Mouse (Mus musculus) T-helper 2 cell (primary cell): ENCODE measurements around the gene Olfr1152.

ENCODE experiments used
- in situ Hi-C: fragments of 300-600 bp; cut with MboI, MseI; formaldehyde crosslinking; loops from one replicate; pipeline ENCODE4 v1.15.1; 2025; ENCODE audit warnings: high pct_unique_total_duplicates

Gene Olfr1152

DNA sequence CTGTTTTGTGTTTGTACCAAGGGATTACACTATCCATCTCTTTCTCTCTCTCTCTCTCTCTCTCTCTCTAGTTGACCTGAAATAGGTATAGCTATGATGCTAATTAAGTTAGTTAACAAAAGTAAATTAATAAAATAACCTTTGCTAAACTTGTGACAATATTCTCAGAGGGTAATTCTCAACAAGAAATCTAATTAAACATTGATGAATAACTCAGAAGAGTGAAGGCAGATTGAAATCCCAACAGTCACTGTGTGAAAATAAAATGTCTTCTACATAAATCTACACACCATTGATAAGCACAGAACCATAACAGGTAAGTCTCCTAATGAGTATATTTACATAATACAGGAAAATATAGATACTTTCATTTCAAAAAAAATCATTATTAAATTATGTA, at the start of gene Olfr1152:
Gene Olfr1152, plus strand, starts transcription at position 301 of the 400 bp plus-strand sequence.
- in situ Hi-C loops: no loop called here

DNA sequence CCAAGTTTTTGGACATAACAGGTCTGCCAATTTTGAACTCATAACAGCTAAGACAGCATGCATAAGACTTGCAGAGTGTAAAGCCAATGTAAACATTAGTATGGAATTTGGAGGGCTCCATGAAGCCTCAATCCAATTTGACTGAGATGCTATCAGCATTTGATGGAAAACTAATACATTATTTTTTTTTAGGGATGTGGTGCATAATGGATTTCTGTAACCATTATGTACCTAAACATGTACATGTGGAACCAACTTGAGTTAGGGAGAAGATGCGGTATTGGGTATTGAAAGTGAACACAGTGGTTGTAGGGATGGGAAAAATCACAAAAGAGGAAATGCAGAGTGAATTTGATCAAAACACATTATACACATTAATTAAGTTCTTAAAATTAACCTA, 36.1 kb upstream of the Olfr1152 start, which contains the start of gene Olfr1148:
Gene Olfr1148, plus strand, starts transcription at position 301 of the 400 bp plus-strand sequence.
- in situ Hi-C loops: no loop called here

DNA sequence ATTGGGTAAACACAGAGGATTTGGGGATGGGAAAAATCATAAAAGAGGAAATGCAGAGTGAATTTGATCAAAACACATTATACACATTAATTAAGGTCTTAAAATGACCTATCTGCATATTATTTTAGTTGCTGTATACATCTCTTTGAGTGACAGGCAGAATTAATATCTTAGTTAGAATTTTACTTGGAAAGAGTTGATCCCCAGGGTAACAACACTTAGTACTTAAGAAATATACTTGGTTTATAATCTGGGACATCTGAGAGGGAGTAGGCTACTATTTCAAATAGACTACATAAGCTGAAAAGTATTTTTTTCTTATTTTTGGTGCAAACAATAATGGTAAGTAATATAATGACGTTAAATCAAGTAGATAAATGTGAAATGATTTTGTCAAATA, 22.6 kb upstream of the Olfr1152 start, which contains the start of gene Olfr1150-ps1:
Gene Olfr1150-ps1, plus strand, starts transcription at position 301 of the 400 bp plus-strand sequence.
- in situ Hi-C loops: no loop called here

DNA sequence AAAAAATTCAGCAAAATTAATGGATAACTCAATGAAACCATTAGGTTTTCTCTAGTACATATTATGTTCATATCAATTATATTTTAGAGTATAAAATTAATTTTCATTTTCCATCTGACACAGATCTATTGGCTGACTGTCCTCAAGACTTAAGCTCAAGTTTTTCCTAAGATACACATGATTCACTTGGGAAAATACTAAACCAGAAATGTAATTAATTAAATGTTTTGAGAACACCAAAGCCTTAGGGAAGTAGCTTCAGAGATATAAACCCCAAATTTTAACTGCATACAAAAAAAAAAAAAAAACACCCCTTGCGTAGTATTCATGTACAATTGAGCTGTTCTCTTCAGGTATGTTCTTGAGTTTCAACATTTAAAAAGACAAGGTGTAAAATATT, 10.7 kb upstream of the Olfr1152 start, which contains the start of gene Olfr1151:
Gene Olfr1151, plus strand, starts transcription at position 301 of the 400 bp plus-strand sequence.
- in situ Hi-C loops: loop anchor here (10.0 kb wide), 1 partner anchor 1331 kb away; no protein-coding TSS in a partner anchor

DNA sequence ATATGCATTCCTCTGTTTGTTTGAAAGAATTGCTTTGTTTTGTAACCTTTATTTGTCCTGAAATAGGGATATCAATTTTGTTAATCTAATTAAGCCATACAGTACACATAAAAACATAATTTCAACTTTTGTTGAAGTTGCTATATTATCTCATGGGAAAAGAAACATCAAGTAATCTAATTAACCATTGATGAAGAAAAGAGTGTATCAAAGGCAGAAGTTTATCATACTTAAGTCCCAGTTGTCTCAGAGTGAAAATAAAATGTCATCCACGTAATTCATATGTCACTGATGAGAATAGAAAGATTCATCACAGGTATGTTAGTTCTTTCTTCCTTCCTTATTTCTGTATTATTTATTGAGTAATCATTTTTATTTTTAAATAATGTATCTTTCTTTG, 28.4 kb downstream of the Olfr1152 start, which contains the start of gene Olfr1153:
Gene Olfr1153, plus strand, starts transcription at position 301 of the 400 bp plus-strand sequence.
- in situ Hi-C loops: no loop called here

DNA sequence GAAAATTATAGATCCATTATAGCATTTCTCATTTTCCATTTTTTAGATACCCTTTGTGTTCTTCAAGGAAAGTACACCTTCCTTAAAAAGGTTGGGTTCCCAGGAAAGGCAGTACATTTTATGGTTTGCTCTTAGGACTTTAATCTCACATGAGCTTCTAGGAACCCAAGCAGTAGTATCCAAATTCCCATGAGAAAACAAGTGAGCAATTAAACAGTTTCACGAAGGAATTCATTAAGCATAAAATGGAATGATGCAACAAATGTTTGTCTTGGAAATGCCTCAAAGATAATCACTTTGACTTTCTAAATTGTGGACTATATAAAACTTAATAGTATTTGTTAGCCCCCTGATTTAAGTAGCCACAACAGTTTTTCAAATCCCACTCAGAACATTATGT, 38.8 kb downstream of the Olfr1152 start, which contains the start of gene Olfr1154:
Gene Olfr1154, minus strand, starts transcription at position 101 of the 400 bp plus-strand sequence.
- in situ Hi-C loops: no loop called here
